Mouse (Mus musculus): Measurements from ENCODE around the gene Taok3.
A peak's percentile ranks its signal among the peaks of the same experiment; 100 is the strongest.
"Not testable (repeated sequence)": the region's sequence is repeated elsewhere in the genome, so short reads cannot be mapped to it uniquely, and the experiment has no call there.

Gene Taok3

GRCm38 (mm10) chr5:117271945-117272344, 152.0 kb downstream of the Taok3 start:
- no peak for DNase-seq

- no peak for DNase-seq
Measured at GRCm38 (mm10) chr5:117274817-117275216, 154.9 kb downstream of the Taok3 start.

GRCm38 (mm10) chr5:117277784-117278183, 157.9 kb downstream of the Taok3 start:
- no peak for DNase-seq

- peak; percentile 88 for DNase-seq
Measured at GRCm38 (mm10) chr5:117278809-117279668, 159.1 kb downstream of the Taok3 start.

GRCm38 (mm10) chr5:117279669-117280050, 159.7 kb downstream of the Taok3 start:
- DNase-seq, result no peak

GRCm38 (mm10) chr5:117281536-117281935, 161.6 kb downstream of the Taok3 start:
- no peak for DNase-seq

- no peak for DNase-seq
Measured at GRCm38 (mm10) chr5:117282360-117282759, 162.4 kb downstream of the Taok3 start.

GRCm38 (mm10) chr5:117284029-117284428, 164.1 kb downstream of the Taok3 start:
- DNase-seq, result no peak

GRCm38 (mm10) chr5:117284682-117285081, 164.8 kb downstream of the Taok3 start:
- no peak for DNase-seq

- DNase-seq, result no peak
Measured at GRCm38 (mm10) chr5:117285266-117285665, 165.3 kb downstream of the Taok3 start.

- DNase-seq, result no peak
Measured at GRCm38 (mm10) chr5:117286286-117286685, 166.4 kb downstream of the Taok3 start.

GRCm38 (mm10) chr5:117286831-117287822, 167.2 kb downstream of the Taok3 start, which contains the start of gene Pebp1:
TSS of gene Pebp1 (minus strand) at chr5:117287625.
- peak; percentile 98 for DNase-seq

- no peak for DNase-seq
Measured at GRCm38 (mm10) chr5:117289646-117290045, 169.7 kb downstream of the Taok3 start.

GRCm38 (mm10) chr5:117290081-117290480, 170.2 kb downstream of the Taok3 start:
- DNase-seq, result no peak

GRCm38 (mm10) chr5:117291312-117291711, 171.4 kb downstream of the Taok3 start:
- no peak for DNase-seq

- no peak for DNase-seq
Measured at GRCm38 (mm10) chr5:117292547-117292946, 172.6 kb downstream of the Taok3 start.

- not testable (repeated sequence) for DNase-seq
Measured at GRCm38 (mm10) chr5:117293776-117294175, 173.8 kb downstream of the Taok3 start.

GRCm38 (mm10) chr5:117295011-117295410, 175.1 kb downstream of the Taok3 start:
- no peak for DNase-seq

GRCm38 (mm10) chr5:117302899-117303298, 183.0 kb downstream of the Taok3 start:
- peak; percentile 36 for DNase-seq

- no peak for DNase-seq
Measured at GRCm38 (mm10) chr5:117303691-117304579, 184.0 kb downstream of the Taok3 start.

GRCm38 (mm10) chr5:117304947-117305346, 185.0 kb downstream of the Taok3 start:
- peak; percentile 89 for DNase-seq

GRCm38 (mm10) chr5:117305754-117306153, 185.8 kb downstream of the Taok3 start:
- no peak for DNase-seq
